Mouse (Mus musculus) lung, postnatal 10 days (tissue): ENCODE results near the gene Fkbp10.

Experiments used
- DNase-seq: peaks from one replicate; pipeline ENCODE4 v3.0.0; 2021

Gene Fkbp10

GRCm38 (mm10) chr11:100472935-100473295 lies 57.4 kb downstream of the Fkbp10 start:
- no peak for DNase-seq
